Mouse (Mus musculus) erythroblast, embryonic 14.5 days (primary cell): ENCODE data around the gene Map3k20. TPM values are rescaled to one million over a fixed set of nuclear protein-coding genes. Genes with fewer than 3 reads are reported as not detected.

ENCODE experiments used
- H3K27me3 ChIP-seq: 2 replicates; pipeline ENCODE4 v1.6.1; 2012; ENCODE audit warnings: inconsistent platforms; ENCODE audit not compliant: control insufficient read depth
- H3K36me3 ChIP-seq: 2 replicates; pipeline ENCODE4 v1.6.1; 2012; ENCODE audit warnings: mild to moderate bottlenecking, inconsistent platforms; ENCODE audit not compliant: control insufficient read depth
- H3K4me1 ChIP-seq: 2 replicates; pipeline ENCODE4 v1.6.1; 2012; ENCODE audit warnings: inconsistent platforms; ENCODE audit not compliant: control insufficient read depth
- H3K4me3 ChIP-seq: replicated peaks from 2 replicates; pipeline ENCODE3; 2012; ENCODE audit warnings: moderate library complexity, mild to moderate bottlenecking, inconsistent platforms
- H3K9me3 ChIP-seq: 2 replicates; pipeline ENCODE4 v1.6.1; 2012; ENCODE audit warnings: low read length, inconsistent platforms, mixed read lengths; ENCODE audit not compliant: control insufficient read depth
- GATA1 ChIP-seq: IDR thresholded peaks from 2 replicates; pipeline ENCODE4 v1.6.1; 2012; ENCODE audit warnings: low read length, inconsistent platforms, mixed read lengths
- TAL1 ChIP-seq: IDR thresholded peaks from 3 replicates; pipeline ENCODE4 v1.6.1; 2012; ENCODE audit warnings: low read length, inconsistent platforms, mixed read lengths
- polyA plus RNA-seq: library from polyadenylated mRNA; stranded (reverse); fragments of >175 nt; gene quantifications from 2 replicates; pipeline ENCODE4 v1.2.3, GENCODE M21; 2012

Map3k20 gene
- polyA plus RNA-seq, 1 experiment, result 0.21 TPM

DNA sequence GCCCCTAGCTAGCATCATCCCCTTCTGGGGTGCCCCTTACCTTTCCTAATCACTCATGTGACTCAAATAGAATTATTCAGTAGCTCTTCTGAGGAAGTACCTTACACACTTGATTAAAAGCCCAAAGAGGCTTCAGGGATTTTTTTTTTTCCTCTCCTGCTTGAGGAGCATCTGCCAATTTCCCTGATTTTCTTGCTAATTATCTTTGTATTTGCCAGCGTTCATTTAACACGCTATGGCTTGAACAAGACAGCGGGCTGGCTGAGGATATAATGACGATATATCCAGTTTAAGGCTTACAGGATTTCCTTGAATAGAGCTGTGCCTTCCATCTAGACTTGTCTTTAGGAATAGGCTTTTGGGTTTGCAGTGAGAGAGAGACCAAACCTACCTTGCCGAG is 91.5 kb downstream of the Map3k20 start:
- Histone ChIP-seq H3K4me1 (no peaks in the 10 kb centered on the region), H3K36me3 (peaks cover 67% of the 10 kb centered on the region), H3K27me3 (no peaks in the 10 kb centered on the region), H3K4me3 (no peak overlapping the region), H3K9me3 (no peaks in the 10 kb centered on the region)
- TF ChIP-seq GATA1 (no peak), TAL1 (no peak)

DNA sequence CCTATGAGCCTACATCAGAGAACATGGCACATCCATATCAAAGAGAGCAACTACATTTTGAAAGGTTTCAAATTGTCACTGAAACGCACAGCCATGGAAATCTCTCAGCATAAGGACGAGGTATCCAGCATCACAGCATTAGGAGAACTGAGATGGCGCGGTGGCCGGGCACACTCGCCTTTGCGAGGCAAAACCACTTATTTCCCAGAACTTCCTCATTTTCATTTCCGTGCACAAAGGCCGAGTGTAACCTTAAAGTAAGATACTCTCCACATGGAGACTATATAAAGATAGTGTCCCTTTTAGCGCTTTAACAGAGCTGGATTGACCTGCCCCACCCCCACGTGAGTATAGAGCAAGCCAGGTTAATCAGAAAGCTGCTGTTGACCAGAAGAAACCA is 94.0 kb downstream of the Map3k20 start:
- Histone ChIP-seq H3K4me3 (no peak overlapping the region), H3K36me3 (peaks cover 60% of the 10 kb centered on the region), H3K9me3 (no peaks in the 10 kb centered on the region), H3K27me3 (no peaks in the 10 kb centered on the region), H3K4me1 (no peaks in the 10 kb centered on the region)
- TF ChIP-seq TAL1, result no peak
- TF ChIP-seq GATA1, result no peak

DNA sequence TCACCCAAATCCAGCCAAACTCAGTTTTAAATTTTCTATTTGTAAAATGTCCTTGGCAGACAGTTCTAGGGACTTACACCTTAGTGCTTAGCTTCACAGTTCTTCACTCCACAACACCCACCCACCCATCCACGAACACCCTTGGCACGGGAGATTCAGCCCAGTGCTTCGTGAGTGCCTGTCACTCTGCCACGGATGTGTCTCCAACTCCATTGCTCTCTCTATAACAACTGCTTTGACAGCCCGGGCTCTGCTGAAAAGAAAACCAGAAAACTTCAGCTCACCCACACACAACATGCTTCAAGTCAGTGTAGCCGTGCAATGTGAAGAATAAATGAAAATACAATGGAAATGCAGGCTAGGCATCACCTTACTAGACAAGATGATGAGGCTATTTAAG is 97.2 kb downstream of the Map3k20 start:
- H3K36me3 ChIP-seq, result peaks cover 45% of the 10 kb centered on the region
- no peak for TF ChIP-seq GATA1
- TF ChIP-seq TAL1, result no peak
- H3K27me3 ChIP-seq, result no peaks in the 10 kb centered on the region
- no peaks in the 10 kb centered on the region for H3K9me3 ChIP-seq
- H3K4me3 ChIP-seq, result no peak overlapping the region
- no peaks in the 10 kb centered on the region for H3K4me1 ChIP-seq

DNA sequence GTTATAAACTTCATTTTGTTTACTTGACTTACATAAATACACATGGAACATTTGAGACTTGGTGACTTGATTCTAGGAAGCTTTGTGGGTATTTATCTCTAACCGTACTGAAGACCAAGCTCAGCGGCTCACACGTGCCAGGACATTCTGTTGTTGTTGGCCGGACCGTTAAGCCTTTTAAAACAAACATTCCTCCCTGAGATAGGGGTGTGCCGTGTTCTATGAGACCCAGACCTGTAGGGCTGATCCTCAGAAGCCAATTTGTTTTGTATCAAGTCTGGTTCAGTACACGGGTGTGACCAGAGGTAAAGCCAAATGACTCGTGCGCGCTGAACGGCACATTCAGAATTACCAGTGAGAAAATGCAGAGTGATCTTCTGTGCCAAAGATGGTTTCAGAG is 97.9 kb downstream of the Map3k20 start:
- Histone ChIP-seq H3K4me1 (no peaks in the 10 kb centered on the region), H3K9me3 (no peaks in the 10 kb centered on the region), H3K4me3 (no peak overlapping the region), H3K36me3 (peaks cover 45% of the 10 kb centered on the region), H3K27me3 (no peaks in the 10 kb centered on the region)
- no peak for TF ChIP-seq GATA1
- no peak for TF ChIP-seq TAL1

DNA sequence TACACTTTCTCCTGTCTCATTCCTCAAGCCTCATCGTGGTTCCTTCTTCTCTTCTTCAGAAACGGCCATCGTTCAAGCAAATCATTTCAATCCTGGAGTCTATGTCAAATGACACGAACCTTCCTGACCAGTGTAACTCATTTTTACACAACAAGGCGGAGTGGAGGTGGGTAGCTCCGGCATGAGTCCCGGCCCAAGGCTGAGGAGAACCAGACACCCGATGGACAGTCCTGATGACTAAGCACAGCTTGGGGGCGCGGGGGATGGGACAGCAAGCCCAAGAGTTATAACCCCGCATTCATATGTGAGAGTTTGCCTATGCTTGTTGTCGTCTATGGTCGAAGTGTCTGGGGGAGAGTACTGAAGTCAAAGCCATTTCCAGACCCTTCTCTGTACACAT is 104.0 kb downstream of the Map3k20 start:
- Histone ChIP-seq H3K4me3 (no peak overlapping the region), H3K36me3 (peaks cover 22% of the 10 kb centered on the region), H3K4me1 (no peaks in the 10 kb centered on the region), H3K9me3 (no peaks in the 10 kb centered on the region), H3K27me3 (no peaks in the 10 kb centered on the region)
- TF ChIP-seq TAL1, result no peak
- no peak for TF ChIP-seq GATA1

DNA sequence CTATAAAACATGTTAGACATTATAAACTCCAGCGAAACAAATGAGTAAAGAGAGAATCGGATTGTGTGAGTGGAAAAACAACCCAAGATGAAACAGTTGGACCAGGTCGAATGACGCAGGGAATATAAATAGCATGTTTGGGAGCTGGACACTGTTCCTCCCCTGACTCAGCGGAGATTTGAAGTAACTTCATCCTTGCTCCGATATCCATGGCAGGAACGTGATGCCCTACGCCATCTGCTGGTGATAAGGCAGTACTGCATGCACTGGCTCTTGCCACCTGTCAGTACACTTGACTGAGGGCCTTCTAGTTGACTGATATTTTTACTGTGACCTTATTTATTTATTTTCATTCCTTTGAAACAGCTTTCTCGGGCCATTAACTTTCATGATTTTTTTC is 104.5 kb downstream of the Map3k20 start:
- Histone ChIP-seq H3K4me3 (no peak overlapping the region), H3K36me3 (peaks cover 27% of the 10 kb centered on the region), H3K4me1 (no peaks in the 10 kb centered on the region), H3K27me3 (no peaks in the 10 kb centered on the region), H3K9me3 (no peaks in the 10 kb centered on the region)
- TF ChIP-seq TAL1 (no peak), GATA1 (no peak)

DNA sequence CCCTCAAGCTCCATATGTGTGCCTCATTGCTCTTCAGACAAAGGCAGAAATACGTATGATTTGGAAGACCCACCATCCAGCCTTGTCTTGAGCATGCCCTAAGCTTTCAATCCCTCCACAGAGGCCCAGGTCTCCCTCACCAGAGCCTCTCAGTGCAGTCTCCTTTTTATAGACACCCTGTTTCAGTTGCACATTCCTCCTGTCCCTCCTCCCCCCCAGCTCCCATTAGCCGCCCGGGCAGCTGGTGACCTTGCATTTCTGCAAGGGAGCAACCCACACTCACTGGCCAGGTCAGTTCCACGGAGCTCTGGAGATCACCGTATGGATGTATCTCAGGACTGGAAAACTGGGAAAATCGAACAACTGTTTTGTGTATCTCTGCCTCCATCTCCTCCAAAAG is 105.0 kb downstream of the Map3k20 start:
- no peak overlapping the region for H3K4me3 ChIP-seq
- H3K4me1 ChIP-seq, result no peaks in the 10 kb centered on the region
- TF ChIP-seq TAL1, result no peak
- TF ChIP-seq GATA1, result no peak
- H3K27me3 ChIP-seq, result no peaks in the 10 kb centered on the region
- H3K9me3 ChIP-seq, result no peaks in the 10 kb centered on the region
- peaks cover 24% of the 10 kb centered on the region for H3K36me3 ChIP-seq

DNA sequence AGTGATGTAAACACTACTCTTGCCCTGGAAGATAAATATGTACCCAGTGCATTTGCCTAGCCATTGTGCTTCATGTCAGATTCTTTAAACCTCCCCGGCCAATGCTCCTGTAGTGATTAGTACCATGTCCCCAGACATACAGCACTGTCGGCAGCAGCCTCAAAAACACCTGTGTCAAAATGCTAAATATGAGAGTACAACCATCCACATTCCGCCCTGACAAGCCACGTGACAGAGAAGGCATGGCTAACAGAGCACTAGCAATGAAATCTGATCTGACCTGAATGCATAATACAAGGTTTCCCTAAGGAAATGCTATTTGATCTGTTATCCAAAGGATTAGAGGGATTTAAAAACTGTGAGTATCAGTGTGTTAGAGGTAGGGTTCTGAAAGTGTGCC is 105.6 kb downstream of the Map3k20 start:
- peaks cover 24% of the 10 kb centered on the region for H3K36me3 ChIP-seq
- H3K9me3 ChIP-seq, result no peaks in the 10 kb centered on the region
- H3K4me1 ChIP-seq, result no peaks in the 10 kb centered on the region
- no peak overlapping the region for H3K4me3 ChIP-seq
- TF ChIP-seq TAL1, result no peak
- no peak for TF ChIP-seq GATA1
- no peaks in the 10 kb centered on the region for H3K27me3 ChIP-seq

DNA sequence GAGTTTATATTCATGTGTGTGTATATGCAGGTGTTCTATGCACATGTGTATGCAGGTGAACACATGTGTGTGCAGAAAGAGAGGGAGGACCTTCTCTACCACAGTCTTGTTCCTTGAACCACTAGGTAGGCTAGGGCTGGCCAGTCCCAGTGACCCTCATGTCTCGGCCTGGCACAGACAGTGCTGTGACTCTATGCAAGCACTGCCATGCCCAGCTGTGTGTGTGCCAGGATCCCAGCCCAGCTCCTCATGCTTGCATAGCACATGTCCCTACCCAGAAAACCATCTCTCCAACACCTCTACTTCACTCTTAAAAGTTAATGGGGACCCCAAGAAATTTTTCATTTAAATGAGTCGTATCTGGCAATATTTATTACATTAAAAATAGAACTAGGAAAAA is 106.3 kb downstream of the Map3k20 start:
- no peaks in the 10 kb centered on the region for H3K9me3 ChIP-seq
- H3K27me3 ChIP-seq, result no peaks in the 10 kb centered on the region
- TF ChIP-seq TAL1, result no peak
- no peak for TF ChIP-seq GATA1
- no peaks in the 10 kb centered on the region for H3K4me1 ChIP-seq
- H3K4me3 ChIP-seq, result no peak overlapping the region
- peaks cover 24% of the 10 kb centered on the region for H3K36me3 ChIP-seq

DNA sequence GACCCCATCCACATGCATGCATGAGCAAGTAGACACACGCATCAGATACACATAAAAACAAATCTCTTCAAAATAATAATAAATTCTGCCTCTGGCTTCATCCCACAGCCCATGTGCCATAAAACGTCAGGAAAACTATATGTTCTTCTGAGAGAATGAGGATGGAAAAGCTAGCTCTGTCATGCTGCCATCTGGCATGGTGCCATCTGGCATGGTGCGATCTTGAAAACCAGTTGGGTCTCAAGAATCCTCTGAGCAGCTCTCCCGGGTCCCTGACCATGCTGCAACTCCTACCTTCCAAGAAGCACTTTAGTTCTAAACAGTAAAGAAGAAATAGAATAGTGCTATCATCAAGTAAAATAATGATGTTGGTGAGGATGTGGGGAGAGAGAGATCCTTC is 106.9 kb downstream of the Map3k20 start:
- no peak overlapping the region for H3K4me3 ChIP-seq
- H3K27me3 ChIP-seq, result no peaks in the 10 kb centered on the region
- TF ChIP-seq TAL1 (no peak), GATA1 (no peak)
- no peaks in the 10 kb centered on the region for H3K9me3 ChIP-seq
- H3K36me3 ChIP-seq, result peaks cover 26% of the 10 kb centered on the region
- no peaks in the 10 kb centered on the region for H3K4me1 ChIP-seq
